16 mouse cellular contexts compared by ENCODE assay signal in the genomic region with DNA sequence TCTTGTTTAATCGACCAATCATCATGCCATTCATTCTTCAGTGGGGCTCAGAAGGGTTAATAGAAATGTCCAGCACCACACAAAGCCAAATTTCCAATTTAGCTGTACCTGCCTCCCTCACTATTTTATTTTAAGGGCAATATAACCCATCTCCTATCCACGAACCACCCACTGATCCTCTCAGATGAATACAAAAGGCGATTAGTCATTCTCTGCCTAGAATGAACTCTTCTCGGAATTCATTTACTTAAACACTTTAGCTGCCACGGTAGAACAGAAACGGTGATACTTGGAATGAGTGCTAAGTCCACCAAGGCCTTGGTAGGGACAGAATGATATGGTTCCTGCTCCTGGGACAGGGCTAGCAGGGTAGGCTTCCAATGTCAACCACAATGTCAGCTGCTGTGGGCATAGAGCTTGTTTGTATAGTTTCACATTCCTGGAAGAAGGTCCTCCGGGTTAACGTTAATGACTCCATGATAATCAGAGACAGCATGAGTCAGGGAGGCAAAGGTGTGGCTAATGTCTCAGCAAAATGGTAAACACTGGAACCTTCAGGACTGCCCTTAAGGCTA. TPM values are rescaled to one million over a fixed set of nuclear protein-coding genes. Genes with fewer than 3 reads are reported as not detected.
DNase-seq lines count a peak whose midpoint lies in the region; ATAC-seq and TF ChIP-seq lines count a peak whose summit lies in the region.
"Had no signal": no experiment of that assay in that cellular context is flagged by ENCODE, and none has a peak within 500 bp of the region (broad histone marks: within the 10 kb centered on the region; RNA-seq: fewer than 3 reads in every experiment).

No protein-coding gene starts in this region.

- no peak overlapping the region for H3K4me2 ChIP-seq in kidney, embryonic 16.5 days (replicated peaks; ENCODE audit: low read depth, low read length)
- no peak overlapping the region for H3K4me2 ChIP-seq in intestine, embryonic 16.5 days (ENCODE audit: low read depth, low read length)
- no peak overlapping the region for H3K4me2 ChIP-seq in stomach, postnatal 0 days (replicated peaks; ENCODE audit: low read depth)
- H3K4me2 ChIP-seq: forebrain, embryonic 13.5 days; liver, embryonic 11.5 days; lung, embryonic 15.5 days; midbrain, embryonic 15.5 days had no signal

- WGBS in kidney, adult 2 months, result 31% methylated on average over 8 of the region's 8 CpGs
- WGBS in kidney, embryonic 16.5 days, result 44% methylated on average over 8 of the region's 8 CpGs
- WGBS in intestine, embryonic 16.5 days, result 35% methylated on average over 8 of the region's 8 CpGs
- WGBS in stomach, postnatal 0 days, result 29% methylated on average over 8 of the region's 8 CpGs

- no peak overlapping the region for H3K9ac ChIP-seq in kidney, embryonic 16.5 days (replicated peaks; ENCODE audit: low read length)
- H3K9ac ChIP-seq in intestine, embryonic 16.5 days (ENCODE audit: low read depth, low read length), result no peak overlapping the region
- no peak overlapping the region for H3K9ac ChIP-seq in stomach, postnatal 0 days (ENCODE audit: low read length)
- H3K9ac ChIP-seq: forebrain, embryonic 13.5 days; lung, embryonic 15.5 days; midbrain, embryonic 15.5 days had no signal

- no peak for TF ChIP-seq CTCF in kidney, adult 2 months (conservative IDR thresholded peaks at IDR 0.05; ENCODE audit: insufficient read depth, insufficient read length, low read depth, low read length)
- TF ChIP-seq CTCF in stomach, postnatal 0 days (IDR thresholded peaks at IDR 0.05; ENCODE audit: low read depth), result no peak

- ATAC-seq in kidney, embryonic 16.5 days (ENCODE audit: low FRiP score, low TSS enrichment), result no peak
- ATAC-seq in intestine, embryonic 16.5 days, result peak; percentile 36
- peak; percentile 94 for ATAC-seq in stomach, postnatal 0 days (ENCODE audit: low FRiP score, low TSS enrichment)
- ATAC-seq: forebrain, embryonic 13.5 days; midbrain, embryonic 15.5 days had no signal

- no peak for TF ChIP-seq EP300 in stomach, postnatal 0 days (optimal IDR thresholded peaks at IDR 0.05)

- no peaks in the 10 kb centered on the region for H3K36me3 ChIP-seq in kidney, adult 2 months (ENCODE audit: control insufficient read depth, insufficient read depth, low read length)
- no peaks in the 10 kb centered on the region for H3K36me3 ChIP-seq in kidney, embryonic 16.5 days (ENCODE audit: insufficient read depth, low read length)
- no peaks in the 10 kb centered on the region for H3K36me3 ChIP-seq in intestine, embryonic 16.5 days (ENCODE audit: control insufficient read depth, insufficient read depth, low read length)
- H3K36me3 ChIP-seq in stomach, postnatal 0 days (ENCODE audit: control insufficient read depth, insufficient read depth, low read length), result no peaks in the 10 kb centered on the region
- H3K36me3 ChIP-seq: lung, embryonic 15.5 days; midbrain, embryonic 15.5 days had no signal

- peak; percentile 69 for DNase-seq in kidney, adult 2 months
- peak; percentile 9 for DNase-seq in Muller cell, postnatal 12 days (ENCODE audit: inconsistent ontology term)
- peak; percentile 58 for DNase-seq in stomach, postnatal 0 days (ENCODE audit: low spot score)
- no peak for DNase-seq in gastrocnemius, postnatal 10 days
- DNase-seq in adrenal gland, adult 18-20 months (ENCODE audit: low spot score in 2 of 2), result no peak
- DNase-seq: adrenal gland, adult 8-10 months; cerebellum, adult 18-20 months; cerebellum, postnatal 36 days; heart, adult 18-20 months; left cerebral cortex, postnatal 4 days had no signal

- no peaks in the 10 kb centered on the region for H3K9me3 ChIP-seq in kidney, embryonic 16.5 days (ENCODE audit: low read length)
- no peaks in the 10 kb centered on the region for H3K9me3 ChIP-seq in intestine, embryonic 16.5 days (ENCODE audit: control insufficient read depth, low read length)
- H3K9me3 ChIP-seq in stomach, postnatal 0 days (ENCODE audit: control insufficient read depth, low read length), result no peaks in the 10 kb centered on the region
- H3K9me3 ChIP-seq: forebrain, embryonic 13.5 days; lung, embryonic 15.5 days; midbrain, embryonic 15.5 days had no signal

- H3K4me3 ChIP-seq in kidney, adult 2 months (ENCODE audit: insufficient read depth, low read depth, low read length), result no peak overlapping the region
- H3K4me3 ChIP-seq in kidney, embryonic 16.5 days (ENCODE audit: low read length), result no peak overlapping the region
- H3K4me3 ChIP-seq in intestine, embryonic 16.5 days (ENCODE audit: low read length), result no peak overlapping the region
- no peak overlapping the region for H3K4me3 ChIP-seq in stomach, postnatal 0 days (ENCODE audit: low read depth, low read length)
- H3K4me3 ChIP-seq: forebrain, embryonic 13.5 days; lung, embryonic 15.5 days; midbrain, embryonic 15.5 days had no signal

- H3K27ac ChIP-seq in kidney, adult 2 months (ENCODE audit: insufficient read depth, low read depth, low read length), result peak overlapping the region; percentile 100
- no peak overlapping the region for H3K27ac ChIP-seq in kidney, embryonic 16.5 days (ENCODE audit: low read length)
- peak overlapping the region; percentile 86 for H3K27ac ChIP-seq in intestine, embryonic 16.5 days (ENCODE audit: low read length)
- H3K27ac ChIP-seq in stomach, postnatal 0 days (replicated peaks), result no peak overlapping the region
- H3K27ac ChIP-seq: forebrain, embryonic 13.5 days; lung, embryonic 15.5 days; midbrain, embryonic 15.5 days had no signal

- TF ChIP-seq POLR2A in kidney, adult 2 months (IDR thresholded peaks at IDR 0.05; ENCODE audit: low read depth, low read length), result no peak

- peaks cover 29% of the 10 kb centered on the region for H3K4me1 ChIP-seq in kidney, adult 2 months (ENCODE audit: control insufficient read depth, insufficient read depth, low read length)
- H3K4me1 ChIP-seq in kidney, embryonic 16.5 days (ENCODE audit: insufficient read depth, low read length), result peaks cover 10% of the 10 kb centered on the region; the same call in 1 of the 2 replicates
- peaks cover 18% of the 10 kb centered on the region; the same call in 1 of the 2 replicates for H3K4me1 ChIP-seq in intestine, embryonic 16.5 days (ENCODE audit: control insufficient read depth, insufficient read depth, low read length)
- H3K4me1 ChIP-seq in stomach, postnatal 0 days (replicated peaks; ENCODE audit: control insufficient read depth, insufficient read depth), result no peaks in the 10 kb centered on the region
- H3K4me1 ChIP-seq: midbrain, embryonic 15.5 days had no signal

- H3K27me3 ChIP-seq in kidney, adult 2 months (replicated peaks; ENCODE audit: control insufficient read depth, insufficient read depth, low read length), result no peaks in the 10 kb centered on the region
- H3K27me3 ChIP-seq in kidney, embryonic 16.5 days (ENCODE audit: insufficient read depth, low read length), result no peaks in the 10 kb centered on the region
- H3K27me3 ChIP-seq in intestine, embryonic 16.5 days (replicated peaks; ENCODE audit: control insufficient read depth, insufficient read depth, low read length), result no peaks in the 10 kb centered on the region
- H3K27me3 ChIP-seq in stomach, postnatal 0 days (ENCODE audit: control insufficient read depth, insufficient read depth, low read length), result no peaks in the 10 kb centered on the region
- H3K27me3 ChIP-seq: lung, embryonic 15.5 days; midbrain, embryonic 15.5 days had no signal

RNA-seq across cellular contexts. Expression of a gene that starts 33.0 kb away (rescaled TPM):
- 50.1 and 63.1 TPM in 2 replicates for polyA plus RNA-seq in kidney, adult 2 months (2012; rRNA removed)
- polyA plus RNA-seq in kidney, embryonic 16.5 days (2015; fragmentation: Nextera tagmentation; extraction: Ambion mirVana), result 134 and 135 TPM in 2 replicates
- 162 and 168 TPM in 2 replicates for polyA plus RNA-seq in intestine, embryonic 16.5 days (2015; fragmentation: Nextera tagmentation; extraction: Ambion mirVana)
- polyA plus RNA-seq in stomach, postnatal 0 days (2015; fragmentation: Nextera tagmentation; extraction: Ambion mirVana), result 125 and 156 TPM in 2 replicates
- total RNA-seq in gastrocnemius, postnatal 10 days (2021), result 10 to 100 TPM; 63.9 to 66.6 TPM
- total RNA-seq in adrenal gland, adult 18-20 months (2021), result 100 to 1,000 TPM; 165 to 203 TPM

RNA-seq across cellular contexts. Expression of a gene that starts 40.4 kb away (rescaled TPM):
- 254 and 334 TPM in 2 replicates for polyA plus RNA-seq in kidney, adult 2 months (2012; rRNA removed)
- 164 and 171 TPM in 2 replicates for polyA plus RNA-seq in kidney, embryonic 16.5 days (2015; fragmentation: Nextera tagmentation; extraction: Ambion mirVana)
- polyA plus RNA-seq in intestine, embryonic 16.5 days (2015; fragmentation: Nextera tagmentation; extraction: Ambion mirVana), result 148 and 151 TPM in 2 replicates
- polyA plus RNA-seq in stomach, postnatal 0 days (2015; fragmentation: Nextera tagmentation; extraction: Ambion mirVana), result 102 and 107 TPM in 2 replicates
- 10 to 100 TPM; 81.3 to 91.6 TPM for total RNA-seq in gastrocnemius, postnatal 10 days (2021)
- 100 to 1,000 TPM; 181 to 189 TPM for total RNA-seq in adrenal gland, adult 18-20 months (2021)

Comparison
In these comparisons a context has a peak if more than half of its experiments do, and no peak if none do; other contexts are left out.
1. H3K27ac ChIP-seq: peak in kidney, adult 2 months (single experiment) and intestine, embryonic 16.5 days (single experiment); none in kidney, embryonic 16.5 days (single experiment) and stomach, postnatal 0 days (single experiment).
2. DNase-seq: peak in kidney, adult 2 months (single experiment), Muller cell, postnatal 12 days (single experiment) and stomach, postnatal 0 days (single experiment); none in gastrocnemius, postnatal 10 days (single experiment) and adrenal gland, adult 18-20 months (0 of 2).